Mouse (Mus musculus) adrenal gland, postnatal 25 days (tissue): ENCODE data around the gene Galk1. TPM values are rescaled to one million over a fixed set of nuclear protein-coding genes. Genes with fewer than 3 reads are reported as not detected.
"Not testable (repeated sequence)": the region's sequence is repeated elsewhere in the genome, so short reads cannot be mapped to it uniquely, and the experiment has no call there.

Experiments
- DNase-seq: peaks from one replicate; pipeline ENCODE4 v3.0.0; 2021; ENCODE audit warnings: mixed read lengths
- total RNA-seq: library from RNA; stranded (reverse); gene quantifications from 2 replicates; pipeline ENCODE4 v1.2.3, GENCODE M21; 2021

The Galk1 gene
- total RNA-seq, 1 experiment from 2014 or later = 49.7 TPM

- DNase-seq = no peak
Observed at GRCm38 (mm10) chr11:116030898-116031845, 18.7 kb upstream of the Galk1 start.

GRCm38 (mm10) chr11:116030088-116030897 is 17.8 kb upstream of the Galk1 start, which contains the start of gene Unk:
Gene Unk, plus strand, starts transcription at chr11:116030322.
- DNase-seq = peak; percentile 92

DNA sequence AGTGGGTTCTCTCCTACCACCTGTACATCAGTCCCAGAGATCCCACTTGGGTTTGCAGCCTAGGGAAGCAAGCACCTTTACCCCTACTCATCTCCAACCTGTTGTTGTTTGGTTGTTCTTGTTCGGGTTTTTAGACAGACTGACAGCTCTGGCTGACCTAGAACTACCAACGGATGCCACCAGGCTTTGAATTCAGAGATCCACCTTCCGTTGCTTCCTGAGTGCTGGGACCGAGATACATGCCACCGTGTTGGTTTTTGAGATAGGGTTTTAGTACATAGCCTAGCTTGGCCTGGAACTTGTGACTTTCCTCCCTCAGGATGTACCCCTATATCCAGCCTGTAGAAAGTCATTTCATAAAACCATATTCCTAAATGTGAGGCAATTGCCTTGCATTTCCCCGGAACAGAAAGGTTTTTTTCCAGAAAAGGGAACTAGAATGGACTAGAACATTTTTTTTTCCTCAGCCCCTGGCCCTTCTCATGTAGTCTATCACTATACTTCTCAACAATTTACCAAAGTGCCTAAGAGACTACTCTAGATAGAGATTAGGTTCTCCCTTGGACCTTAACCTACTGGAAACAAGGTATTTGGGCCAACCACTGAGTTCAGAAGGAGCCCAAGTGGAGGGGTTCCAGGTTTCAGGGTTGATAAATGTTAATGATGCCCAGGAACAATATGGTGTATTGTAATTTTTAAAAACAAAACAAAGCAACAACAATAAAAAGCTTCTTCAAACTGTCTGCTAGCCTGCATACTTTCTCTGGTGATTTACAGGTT is 16.8 kb upstream of the Galk1 start:
- DNase-seq = no peak

DNA sequence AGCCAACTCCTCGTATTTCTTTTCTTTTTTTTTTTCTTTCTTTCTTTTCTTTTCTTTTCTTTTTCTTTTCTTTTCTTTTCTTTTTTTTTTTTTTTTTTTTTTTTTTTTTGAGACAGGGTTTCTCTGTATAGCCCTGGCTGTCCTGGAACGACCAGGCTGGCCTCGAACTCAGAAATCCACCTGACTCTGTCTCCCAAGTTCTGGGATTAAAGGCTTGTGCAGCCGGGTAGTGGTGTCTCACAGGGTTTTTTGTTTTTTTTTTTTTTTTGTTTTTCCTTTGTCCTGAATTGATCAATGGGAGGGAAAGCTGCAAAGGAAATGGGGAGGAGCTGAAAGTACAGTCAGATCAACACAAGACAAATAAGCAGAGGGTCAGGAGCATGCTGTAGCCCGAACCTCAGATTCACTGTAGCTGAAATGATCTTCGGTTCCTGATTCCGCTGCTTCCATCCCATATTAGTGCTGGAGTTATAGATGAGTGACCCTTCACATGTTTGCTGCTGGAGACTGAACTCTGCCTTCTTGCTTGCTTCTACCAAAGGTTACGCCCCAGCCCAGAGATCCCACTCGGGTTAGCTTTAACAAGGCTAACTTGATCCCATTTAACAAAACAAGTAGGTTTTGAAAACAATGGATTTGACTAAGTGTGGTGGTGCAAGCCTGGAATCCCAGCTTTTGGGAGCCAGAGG is 15.8 kb upstream of the Galk1 start:
- no peak for DNase-seq

- DNase-seq = no peak
Observed at GRCm38 (mm10) chr11:116027756-116028155, 15.2 kb upstream of the Galk1 start, which contains the start of gene H3f3b. Gene H3f3b, minus strand, starts transcription at chr11:116027962.

DNA sequence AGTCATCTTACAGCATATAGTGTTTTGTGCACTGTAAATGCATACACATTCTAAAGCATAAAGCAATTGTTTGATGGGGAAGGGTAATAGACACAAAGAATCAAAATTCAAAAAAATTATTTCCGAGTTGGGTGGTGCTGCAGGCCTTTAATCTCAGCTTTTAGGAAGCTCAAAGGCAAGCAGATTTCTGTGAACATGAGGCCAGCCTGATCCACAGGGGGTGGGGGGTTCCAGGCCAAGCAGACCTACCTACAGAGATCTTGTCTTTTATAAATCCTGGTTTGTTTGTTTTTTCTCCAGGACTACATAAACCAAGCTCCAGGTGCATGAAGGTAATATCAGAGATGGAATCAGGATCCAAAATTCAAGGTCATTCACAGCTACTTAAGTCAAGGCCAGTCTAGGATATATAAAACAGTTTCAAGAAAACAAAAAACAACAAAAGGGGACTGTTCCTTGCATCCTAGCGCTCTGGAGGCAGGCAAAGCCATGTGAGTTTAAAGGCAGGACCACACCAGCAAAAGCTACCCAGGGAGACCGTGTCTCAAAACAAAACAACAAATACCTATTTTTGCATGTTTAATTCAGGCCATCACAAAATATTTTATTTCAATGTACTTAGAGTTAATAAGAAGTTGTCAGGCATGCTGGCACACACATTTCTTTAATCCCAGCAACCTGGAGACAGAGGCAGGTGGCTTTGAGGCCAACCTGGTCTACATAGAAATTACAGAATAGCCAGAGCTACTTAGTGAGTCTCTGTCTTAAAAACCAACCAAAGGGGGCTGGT is 12.7 kb upstream of the Galk1 start:
- no peak for DNase-seq

GRCm38 (mm10) chr11:116024356-116024808 is 11.9 kb upstream of the Galk1 start:
- peak; percentile 90 for DNase-seq

GRCm38 (mm10) chr11:116023771-116024355 is 11.3 kb upstream of the Galk1 start:
- peak; percentile 88 for DNase-seq

DNA sequence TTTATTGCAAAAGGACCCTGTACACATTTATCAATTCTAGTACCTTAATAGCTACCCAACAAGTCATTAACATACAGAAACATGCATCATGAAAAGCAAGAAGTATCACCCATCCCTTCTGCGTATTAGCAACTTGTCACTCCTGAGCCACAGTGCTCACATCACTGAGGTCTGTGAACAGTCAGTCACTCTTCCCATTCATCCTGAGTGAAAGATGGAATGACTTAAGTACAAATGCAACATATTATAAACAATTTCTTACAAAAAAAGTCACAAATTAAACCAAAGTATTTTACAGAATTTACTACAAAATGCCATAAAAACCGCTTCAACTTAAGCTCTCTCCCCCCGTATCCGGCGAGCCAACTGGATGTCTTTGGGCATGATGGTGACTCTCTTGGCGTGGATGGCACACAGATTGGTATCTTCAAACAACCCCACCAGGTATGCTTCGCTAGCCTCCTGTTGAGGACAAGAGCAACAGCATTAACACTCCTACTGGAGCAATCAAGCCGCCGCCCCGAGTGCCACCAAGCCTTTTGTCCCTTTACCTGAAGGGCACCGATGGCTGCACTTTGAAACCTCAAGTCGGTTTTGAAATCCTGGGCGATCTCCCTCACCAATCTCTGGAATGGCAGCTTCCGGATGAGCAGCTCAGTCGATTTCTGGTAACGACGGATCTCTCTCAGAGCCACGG is 10.7 kb upstream of the Galk1 start:
- DNase-seq = not testable (repeated sequence)

DNA sequence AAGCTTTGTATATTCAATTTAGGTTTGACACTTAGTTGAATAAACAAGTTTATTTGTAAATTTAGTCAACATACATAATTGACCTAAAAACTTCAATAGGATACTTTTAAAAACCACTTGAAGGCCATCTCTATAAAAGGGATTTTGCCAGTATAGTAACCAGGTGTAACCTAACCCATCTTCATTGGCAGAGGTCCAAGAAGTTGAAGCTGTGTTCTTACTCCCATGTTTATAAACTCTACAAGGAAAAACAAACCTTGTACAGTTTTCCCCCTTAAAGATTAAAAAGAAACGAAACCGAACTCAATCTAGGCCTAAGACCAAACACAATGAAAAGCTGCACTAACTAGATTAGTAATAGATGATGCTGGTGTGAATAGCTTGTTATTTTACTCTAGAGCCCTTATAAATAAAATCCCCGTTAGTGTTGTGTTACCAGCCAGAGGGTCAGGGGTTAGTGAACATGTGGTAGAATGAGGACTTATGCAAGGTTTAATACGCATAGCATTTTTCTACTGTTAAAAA is 9.8 kb upstream of the Galk1 start:
- DNase-seq = no peak

DNA sequence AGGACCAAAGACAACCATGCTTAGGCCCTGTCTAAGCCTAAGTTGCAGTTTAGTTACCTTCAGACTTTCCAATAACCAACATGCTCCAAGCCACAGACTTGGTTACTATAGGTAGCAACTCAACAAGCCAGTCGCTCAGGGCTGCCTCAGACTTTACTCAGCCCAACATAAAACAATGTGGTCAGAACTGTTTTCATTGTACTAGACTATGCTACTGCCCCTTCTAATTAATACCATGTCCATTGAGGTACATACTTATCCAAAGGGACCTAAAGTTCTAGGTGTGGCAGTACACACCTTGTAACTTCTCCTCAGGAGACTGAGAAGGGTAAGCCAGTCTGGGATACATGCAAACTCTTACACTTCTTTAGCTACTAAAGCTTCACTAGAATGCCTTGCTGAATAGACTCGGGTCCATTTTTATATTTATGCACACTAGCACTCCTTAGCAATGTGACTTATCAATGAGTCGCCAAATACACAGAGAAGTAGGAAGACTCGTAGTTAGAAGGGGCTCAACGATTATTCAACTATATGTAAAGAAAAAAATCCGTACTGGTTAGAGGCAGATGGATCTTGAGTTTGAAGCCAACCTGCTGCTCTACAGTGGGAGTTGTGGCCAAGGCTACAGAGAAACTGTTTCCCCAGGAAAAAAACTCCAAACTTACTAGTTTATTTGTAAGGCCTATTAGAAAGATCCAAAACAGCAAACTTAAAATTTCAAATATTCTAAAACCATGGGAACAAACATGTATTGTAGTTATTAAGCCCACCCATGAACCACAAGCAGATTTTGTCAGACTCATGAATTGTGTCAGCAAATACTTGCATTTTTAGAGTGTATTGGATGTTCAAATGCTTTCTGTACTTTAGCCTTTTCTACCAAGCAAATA is 9.1 kb upstream of the Galk1 start:
- no peak for DNase-seq

GRCm38 (mm10) chr11:116020519-116020922 is 8.0 kb upstream of the Galk1 start:
- DNase-seq = no peak

- DNase-seq = no peak
Observed at GRCm38 (mm10) chr11:116019976-116020411, 7.5 kb upstream of the Galk1 start.

- no peak for DNase-seq
Observed at GRCm38 (mm10) chr11:116019360-116019791, 6.9 kb upstream of the Galk1 start.

GRCm38 (mm10) chr11:116018867-116019266 is 6.3 kb upstream of the Galk1 start:
- not testable (repeated sequence) for DNase-seq

DNA sequence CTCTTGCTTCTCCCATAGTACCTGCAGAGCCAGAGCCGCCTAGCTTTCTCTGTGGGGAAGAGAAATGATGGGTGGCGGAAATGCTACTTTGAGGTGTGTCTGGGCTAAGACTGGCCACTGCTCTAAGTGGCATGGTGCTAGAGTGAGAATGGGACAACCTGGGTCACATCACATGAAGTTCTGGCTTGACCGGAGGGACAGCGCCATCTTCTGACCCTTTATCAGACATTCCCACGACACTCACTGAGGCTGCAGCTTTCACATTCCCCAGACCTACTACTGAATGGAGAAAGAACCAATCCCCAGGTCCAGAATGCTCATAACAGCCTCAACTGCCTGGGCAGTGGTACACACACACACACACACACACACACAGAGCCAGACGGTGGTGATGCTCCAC is 5.6 kb upstream of the Galk1 start:
- DNase-seq = no peak

DNA sequence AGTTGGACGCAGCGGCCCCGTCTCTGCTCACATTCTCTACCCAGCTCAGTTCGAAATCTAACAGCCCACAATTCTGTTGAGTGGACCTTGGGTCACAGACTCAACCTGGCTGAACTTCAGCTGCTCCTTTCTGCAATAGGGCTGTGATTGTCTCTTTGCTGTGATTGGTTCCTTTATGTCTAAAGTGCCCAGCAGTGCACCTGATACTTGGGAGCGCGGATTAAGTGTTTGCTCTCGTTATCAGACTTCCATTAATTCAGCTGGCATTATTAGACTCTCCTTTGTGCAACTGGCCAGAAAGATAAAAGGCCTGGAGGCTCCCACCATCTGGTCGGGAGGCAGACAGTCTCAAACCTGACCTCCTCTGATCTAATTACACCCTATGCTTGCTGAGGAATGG is 2.3 kb upstream of the Galk1 start:
- no peak for DNase-seq
